In the genomic region with DNA sequence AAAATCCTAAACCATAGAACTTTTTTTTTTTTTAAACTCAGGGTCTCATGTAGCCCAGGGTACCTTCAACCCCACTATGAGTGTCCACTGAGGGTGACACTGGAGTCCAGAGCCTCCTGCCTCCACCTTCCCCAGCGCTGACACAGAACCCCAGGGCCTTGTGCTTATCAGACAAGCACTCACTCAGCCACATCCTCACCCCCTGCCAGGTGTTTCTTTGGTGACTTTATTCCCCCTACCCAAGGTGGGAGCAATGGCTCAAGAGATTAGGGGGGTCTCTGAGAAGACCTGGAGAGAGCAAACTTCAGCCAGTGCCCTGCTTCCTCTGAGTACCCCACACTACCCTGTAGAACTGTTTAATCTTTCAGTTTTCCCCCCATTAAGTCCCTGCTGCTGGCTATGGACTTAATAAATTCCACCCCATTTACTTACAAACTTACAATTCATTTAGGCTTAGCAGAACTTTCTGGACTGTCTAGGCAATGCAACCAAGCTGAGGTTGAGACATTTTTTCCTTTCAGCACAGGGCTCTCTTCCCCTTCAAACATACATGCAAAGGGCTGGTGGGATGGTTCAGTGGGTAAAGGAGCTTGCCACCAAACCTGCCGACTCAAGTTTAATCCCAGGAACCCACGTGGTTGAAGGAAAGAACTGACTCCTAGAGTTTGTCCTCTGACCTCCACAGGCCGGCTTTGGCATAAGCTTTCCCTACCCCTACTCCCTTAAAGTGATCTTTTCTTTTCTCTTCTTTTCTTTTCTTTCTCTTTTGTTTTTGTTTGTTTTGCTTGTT, we compare ENCODE assay signal across 32 mouse cellular contexts. TPM values are rescaled to one million over a fixed set of nuclear protein-coding genes. Genes with fewer than 3 reads are reported as not detected.
DNase-seq lines count a peak whose midpoint lies in the region; ATAC-seq and TF ChIP-seq lines count a peak whose summit lies in the region.
"Had no signal": no experiment of that assay in that cellular context is flagged by ENCODE, and none has a peak within 500 bp of the region (broad histone marks: within the 10 kb centered on the region; RNA-seq: fewer than 3 reads in every experiment).

No protein-coding gene starts in this region.

- H3K36me3 ChIP-seq in midbrain, embryonic 11.5 days (ENCODE audit: control insufficient read depth, insufficient read depth, low read length): no peaks in the 10 kb centered on the region
- H3K36me3 ChIP-seq in midbrain, postnatal 0 days (ENCODE audit: insufficient read depth, low read length): no peaks in the 10 kb centered on the region
- H3K36me3 ChIP-seq in hindbrain, embryonic 16.5 days (ENCODE audit: control insufficient read depth, insufficient read depth, low read length): no peaks in the 10 kb centered on the region
- H3K36me3 ChIP-seq: forebrain, embryonic 15.5 days; G1E; limb, embryonic 10.5 days; limb, embryonic 15.5 days; liver, embryonic 13.5 days; midbrain, embryonic 10.5 days; neural tube, embryonic 12.5 days had no signal

- H3K9me3 ChIP-seq in midbrain, embryonic 11.5 days (ENCODE audit: control insufficient read depth, low read length): no peaks in the 10 kb centered on the region
- no peaks in the 10 kb centered on the region for H3K9me3 ChIP-seq in midbrain, postnatal 0 days (ENCODE audit: low read length)
- H3K9me3 ChIP-seq in hindbrain, embryonic 16.5 days (ENCODE audit: control insufficient read depth, low read length): no peaks in the 10 kb centered on the region
- H3K9me3 ChIP-seq: forebrain, embryonic 15.5 days; G1E; limb, embryonic 10.5 days; limb, embryonic 15.5 days; liver, embryonic 13.5 days; midbrain, embryonic 10.5 days; neural tube, embryonic 12.5 days had no signal

- 19% methylated on average over 4 of the region's 4 CpGs for WGBS in midbrain, embryonic 11.5 days
- 36% methylated on average over 4 of the region's 4 CpGs for WGBS in midbrain, postnatal 0 days
- WGBS in hindbrain, embryonic 16.5 days: 40% methylated on average over 4 of the region's 4 CpGs

- intact Hi-C loops in left cerebral cortex, adult 2 months (cut with DNase I): loop anchor here (2.0 to 10.0 kb wide), 2 partner anchors 147 to 341 kb away; no protein-coding TSS in a partner anchor

- no peak overlapping the region for H3K4me3 ChIP-seq in midbrain, embryonic 11.5 days (ENCODE audit: low read depth, low read length)
- H3K4me3 ChIP-seq in midbrain, postnatal 0 days (ENCODE audit: low read depth, low read length): no peak overlapping the region
- H3K4me3 ChIP-seq in left cerebral cortex, adult 2 months: no peak overlapping the region
- H3K4me3 ChIP-seq in hindbrain, embryonic 16.5 days (ENCODE audit: low read length): no peak overlapping the region
- H3K4me3 ChIP-seq: forebrain, embryonic 15.5 days; limb, embryonic 10.5 days; limb, embryonic 15.5 days; liver, embryonic 13.5 days; midbrain, embryonic 10.5 days; myocyte; neural tube, embryonic 12.5 days had no signal

- no peak for TF ChIP-seq CTCF in midbrain, postnatal 0 days (IDR thresholded peaks at IDR 0.05)
- TF ChIP-seq CTCF in left cerebral cortex, adult 2 months (IDR thresholded peaks at IDR 0.05): no peak

- H3K9ac ChIP-seq in midbrain, embryonic 11.5 days (ENCODE audit: low read length): no peak overlapping the region
- H3K9ac ChIP-seq in midbrain, postnatal 0 days (replicated peaks; ENCODE audit: low read length, poor library complexity, severe bottlenecking): no peak overlapping the region
- H3K9ac ChIP-seq in hindbrain, embryonic 16.5 days (ENCODE audit: low read depth, low read length): no peak overlapping the region
- H3K9ac ChIP-seq: forebrain, embryonic 15.5 days; hindbrain, embryonic 14.5 days; limb, embryonic 15.5 days; liver, embryonic 13.5 days; neural tube, embryonic 12.5 days had no signal

- no peak overlapping the region for H3K4me2 ChIP-seq in midbrain, embryonic 11.5 days
- H3K4me2 ChIP-seq in midbrain, postnatal 0 days (ENCODE audit: low read depth, low read length, poor library complexity, severe bottlenecking): no peak overlapping the region
- no peak overlapping the region for H3K4me2 ChIP-seq in hindbrain, embryonic 16.5 days (ENCODE audit: low read length)
- H3K4me2 ChIP-seq: forebrain, embryonic 15.5 days; heart, embryonic 11.5 days; limb, embryonic 15.5 days; neural tube, embryonic 12.5 days had no signal

- peak; percentile 19 for DNase-seq in kidney, adult 11 months
- DNase-seq in kidney, postnatal 4 days: no peak
- peak; percentile 72 for DNase-seq in midbrain, embryonic 11.5 days (ENCODE audit: low spot score, missing footprints)
- no peak for DNase-seq in midbrain, postnatal 0 days (ENCODE audit: low spot score)
- peak; percentile 21 to 31 for DNase-seq in thymus, postnatal 10 days (ENCODE audit: low spot score in 2 of 2)
- DNase-seq in left cerebral cortex, adult 2 months (ENCODE audit: extremely low spot score in 1 of 2, low spot score in 2 of 2): no peak
- no peak for DNase-seq in ovary, adult 18-20 months (ENCODE audit: low spot score)
- DNase-seq: adrenal gland, postnatal 10 days; cerebellum, adult 8-10 months; cerebellum, postnatal 25 days; gastrocnemius, postnatal 25 days; heart, adult 11 months; heart, postnatal 36 days; layer of hippocampus, postnatal 36 days; liver, embryonic 13.5 days; lung, adult 2 months; lung, postnatal 14 days; right cerebral cortex, postnatal 4 days had no signal

- H3K27me3 ChIP-seq in midbrain, embryonic 11.5 days (ENCODE audit: control insufficient read depth, insufficient read depth, low read length): peaks cover 7% of the 10 kb centered on the region; the same call in 1 of the 2 replicates
- peaks cover 6% of the 10 kb centered on the region; the same call in 1 of the 2 replicates for H3K27me3 ChIP-seq in midbrain, postnatal 0 days (ENCODE audit: insufficient read depth, low read length)
- peaks cover 7% of the 10 kb centered on the region for H3K27me3 ChIP-seq in hindbrain, embryonic 16.5 days (replicated peaks; ENCODE audit: control insufficient read depth, insufficient read depth, low read length)
- H3K27me3 ChIP-seq: Patski had no signal

- ATAC-seq in midbrain, embryonic 11.5 days (ENCODE audit: low FRiP score): no peak
- no peak for ATAC-seq in midbrain, postnatal 0 days (ENCODE audit: low FRiP score)
- no peak for ATAC-seq in hindbrain, embryonic 16.5 days
- ATAC-seq: forebrain, embryonic 15.5 days; inflammation-experienced regulatory T-cells, adult 6 months; midbrain, embryonic 16.5 days; Patski had no signal

- H3K27ac ChIP-seq in midbrain, embryonic 11.5 days (ENCODE audit: low read depth, low read length): no peak overlapping the region
- no peak overlapping the region for H3K27ac ChIP-seq in midbrain, postnatal 0 days (ENCODE audit: low read depth, low read length)
- H3K27ac ChIP-seq in left cerebral cortex, adult 2 months: no peak overlapping the region
- H3K27ac ChIP-seq in hindbrain, embryonic 16.5 days (ENCODE audit: low read depth, low read length): no peak overlapping the region
- H3K27ac ChIP-seq: forebrain, embryonic 15.5 days; hindbrain, embryonic 14.5 days; limb, embryonic 15.5 days; liver, embryonic 13.5 days; midbrain, embryonic 10.5 days; neural tube, embryonic 12.5 days; stomach, postnatal 0 days had no signal

- peaks cover 7% of the 10 kb centered on the region for H3K4me1 ChIP-seq in midbrain, embryonic 11.5 days (ENCODE audit: control insufficient read depth, insufficient read depth, low read length)
- peaks cover 7% of the 10 kb centered on the region; the same call in 1 of the 2 replicates for H3K4me1 ChIP-seq in midbrain, postnatal 0 days (ENCODE audit: insufficient read depth, low read length)
- peaks cover 4% of the 10 kb centered on the region for H3K4me1 ChIP-seq in hindbrain, embryonic 16.5 days (ENCODE audit: control insufficient read depth, insufficient read depth, low read depth, low read length)

RNA-seq across cellular contexts. Expression of gene Cux1, which starts 54.2 kb away (rescaled TPM):
- polyA plus RNA-seq in midbrain, embryonic 11.5 days (2014; fragmentation: Nextera tagmentation; extraction: Ambion mirVana): 117 and 130 TPM in 2 replicates
- 130 and 133 TPM in 2 replicates for total RNA-seq in midbrain, postnatal 0 days (2014; rRNA removed)
- 89.0 and 97.9 TPM in 2 replicates for polyA plus RNA-seq in midbrain, postnatal 0 days (2015; fragmentation: Nextera tagmentation; extraction: Ambion mirVana)
- total RNA-seq in left cerebral cortex, adult 2 months (2021): 100 to 1,000 TPM; 107 to 117 TPM
- 100 and 103 TPM in 2 replicates for polyA plus RNA-seq in hindbrain, embryonic 16.5 days (2015; fragmentation: Nextera tagmentation; extraction: Ambion mirVana)

Comparison
In these comparisons a context has a peak if more than half of its experiments do, and no peak if none do; other contexts are left out.
1. DNase-seq: peak in kidney, adult 11 months (single experiment), midbrain, embryonic 11.5 days (single experiment) and thymus, postnatal 10 days (2 of 2); none in kidney, postnatal 4 days (0 of 2), midbrain, postnatal 0 days (single experiment), left cerebral cortex, adult 2 months (0 of 2) and ovary, adult 18-20 months (single experiment).